Mouse (Mus musculus) testis, adult 2 months (tissue): ENCODE results near the gene Hist1h2ab.

Source experiments
- CTCF ChIP-seq: fragments of 200-500 bp; IDR thresholded peaks from 2 replicates; pipeline ENCODE4 v1.5.1; 2012; ENCODE audit warnings: low read depth, mild to moderate bottlenecking, inconsistent platforms, low read length, moderate library complexity; ENCODE audit not compliant: control insufficient read depth, insufficient read depth, insufficient replicate concordance
- POLR2A ChIP-seq: fragments of 200-500 bp; IDR thresholded peaks from 2 replicates; pipeline ENCODE4 v1.6.1; 2012; ENCODE audit warnings: low read depth, mild to moderate bottlenecking, inconsistent platforms, low read length, moderate library complexity; ENCODE audit not compliant: control insufficient read depth

DNA sequence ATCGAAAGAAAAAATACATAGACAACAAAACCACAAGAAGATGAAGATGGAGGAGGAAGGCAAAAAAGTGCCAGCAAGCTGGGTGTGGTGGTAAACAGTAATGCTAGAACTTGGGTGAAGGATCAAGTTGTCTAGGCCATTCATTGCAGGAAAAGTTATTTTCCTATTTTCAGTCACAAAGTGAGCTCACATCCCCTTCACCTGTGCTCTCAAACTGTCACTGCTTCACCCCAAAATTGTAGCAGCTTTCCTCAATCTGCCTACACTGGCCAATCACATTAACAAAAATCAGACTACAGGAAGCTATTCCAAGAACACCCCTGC, 9.0 kb downstream of the Hist1h2ab start:
- TF ChIP-seq CTCF (no peak), POLR2A (no peak)
